Mouse (Mus musculus) midbrain, embryonic 15.5 days (tissue): ENCODE data around the gene Cep350. TPM values are rescaled to one million over a fixed set of nuclear protein-coding genes. Genes with fewer than 3 reads are reported as not detected.
"Not testable (repeated sequence)": the region's sequence is repeated elsewhere in the genome, so short reads cannot be mapped to it uniquely, and the experiment has no call there.

ENCODE experiments used
- ATAC-seq: fragments of 200-750 bp; cut with Nextera tagmentation; replicated peaks from 2 replicates; pipeline ENCODE4 v1.8.0; 2017; ENCODE audit warnings: moderate TSS enrichment
- H3K27ac ChIP-seq: fragments of 300-500 bp; sonication (generic); 2 replicates; pipeline ENCODE4 v1.5.1; 2015; ENCODE audit warnings: mild to moderate bottlenecking, inconsistent platforms
- H3K27me3 ChIP-seq: fragments of 300-500 bp; sonication (generic); replicated peaks from 2 replicates; pipeline ENCODE4 v1.6.1; 2015; ENCODE audit warnings: inconsistent platforms
- H3K36me3 ChIP-seq: fragments of 300-500 bp; sonication (generic); replicated peaks from 2 replicates; pipeline ENCODE4 v1.6.1; 2015; ENCODE audit warnings: inconsistent platforms
- H3K4me1 ChIP-seq: fragments of 300-500 bp; sonication (generic); 2 replicates; pipeline ENCODE4 v1.6.1; 2015; ENCODE audit warnings: inconsistent platforms
- H3K4me2 ChIP-seq: fragments of 300-500 bp; sonication (generic); 2 replicates; pipeline ENCODE4 v1.6.1; 2015; ENCODE audit warnings: inconsistent platforms, mild to moderate bottlenecking, moderate library complexity
- H3K4me3 ChIP-seq: fragments of 300-500 bp; sonication (generic); 2 replicates; pipeline ENCODE4 v1.5.1; 2015; ENCODE audit warnings: mild to moderate bottlenecking, inconsistent platforms
- H3K9ac ChIP-seq: fragments of 300-500 bp; sonication (generic); 2 replicates; pipeline ENCODE4 v1.6.1; 2015; ENCODE audit warnings: mild to moderate bottlenecking, inconsistent platforms
- H3K9me3 ChIP-seq: fragments of 300-500 bp; sonication (generic); 2 replicates; pipeline ENCODE4 v1.6.1; 2016; ENCODE audit warnings: inconsistent platforms
- WGBS: fragments of 180-500 bp; shearing (Covaris S2); methylation state at CpG from one replicate; pipeline ENCODE4 v1.1.7; 2015; ENCODE audit warnings: mixed read lengths; 5-methylcytosine and 5-hydroxymethylcytosine counted together
- polyA plus RNA-seq: library from polyadenylated mRNA; unstranded; fragments of >200 nt; fragmentation: Nextera tagmentation; extraction: Ambion mirVana; gene quantifications from 2 replicates; pipeline ENCODE4 v1.2.1, GENCODE M21; 2015

Cep350 gene
- polyA plus RNA-seq, 1 experiment from 2014 or later: 12.1 TPM

- H3K4me3 ChIP-seq: no peak overlapping the region
- H3K4me1 ChIP-seq: peaks cover 23% of the 10 kb centered on the region
- H3K9ac ChIP-seq: no peak overlapping the region
- no peaks in the 10 kb centered on the region for H3K36me3 ChIP-seq
- no peak overlapping the region for H3K4me2 ChIP-seq
- WGBS: 73% methylated on average over 2 of the region's 2 CpGs
- H3K9me3 ChIP-seq: no peaks in the 10 kb centered on the region
- no peak overlapping the region for H3K27ac ChIP-seq
- ATAC-seq: no peak
- no peaks in the 10 kb centered on the region for H3K27me3 ChIP-seq
These were observed 1.9 kb upstream of the Cep350 start for GRCm38 (mm10) chr1:155974931-155975330.

GRCm38 (mm10) chr1:155973719-155974379 is 794 bp upstream of the Cep350 start:
- Histone ChIP-seq H3K9me3 (no peaks in the 10 kb centered on the region), H3K27ac (peak overlapping the region; percentile 97), H3K9ac (peak overlapping the region; percentile 64), H3K36me3 (no peaks in the 10 kb centered on the region), H3K4me2 (peak overlapping the region; percentile 78), H3K27me3 (no peaks in the 10 kb centered on the region), H3K4me1 (peaks cover 26% of the 10 kb centered on the region), H3K4me3 (peak overlapping the region; percentile 95)
- peak; percentile 40 for ATAC-seq
- 6% methylated on average over 19 of the region's 19 CpGs for WGBS

- H3K4me3 ChIP-seq: peak overlapping the region; percentile 95
- H3K4me1 ChIP-seq: peaks cover 26% of the 10 kb centered on the region
- H3K27ac ChIP-seq: peak overlapping the region; percentile 97
- no peaks in the 10 kb centered on the region for H3K27me3 ChIP-seq
- peak overlapping the region; percentile 73 for H3K4me2 ChIP-seq
- peak overlapping the region; percentile 98 for H3K9ac ChIP-seq
- no peaks in the 10 kb centered on the region for H3K9me3 ChIP-seq
- WGBS: 2% methylated on average over 51 of the region's 51 CpGs
- ATAC-seq: peak; percentile 78
- no peaks in the 10 kb centered on the region for H3K36me3 ChIP-seq
These were observed 648 bp downstream of the Cep350 start for GRCm38 (mm10) chr1:155972146-155973067.

- no peaks in the 10 kb centered on the region for H3K27me3 ChIP-seq
- H3K4me3 ChIP-seq: no peak overlapping the region
- H3K4me2 ChIP-seq: no peak overlapping the region
- H3K4me1 ChIP-seq: no peaks in the 10 kb centered on the region
- no peak for ATAC-seq
- no peak overlapping the region for H3K9ac ChIP-seq
- H3K36me3 ChIP-seq: peaks cover 35% of the 10 kb centered on the region; the same call in 1 of the 2 replicates
- H3K27ac ChIP-seq: no peak overlapping the region
- H3K9me3 ChIP-seq: no peaks in the 10 kb centered on the region
- WGBS: 98% methylated on average over 2 of the region's 2 CpGs
These were observed 23.9 kb downstream of the Cep350 start for GRCm38 (mm10) chr1:155949170-155949569.

GRCm38 (mm10) chr1:155944361-155944760 is 28.7 kb downstream of the Cep350 start:
- Histone ChIP-seq H3K27me3 (no peaks in the 10 kb centered on the region), H3K4me1 (no peaks in the 10 kb centered on the region), H3K36me3 (peaks cover 24% of the 10 kb centered on the region), H3K4me3 (no peak overlapping the region), H3K9me3 (no peaks in the 10 kb centered on the region), H3K4me2 (no peak overlapping the region), H3K27ac (no peak overlapping the region), H3K9ac (no peak overlapping the region)
- ATAC-seq: no peak
- 93% methylated on average over 2 of the region's 2 CpGs for WGBS

- H3K27ac ChIP-seq: no peak overlapping the region
- no peak overlapping the region for H3K9ac ChIP-seq
- WGBS: 93% methylated on average over 2 of the region's 2 CpGs
- no peaks in the 10 kb centered on the region for H3K27me3 ChIP-seq
- no peak overlapping the region for H3K4me2 ChIP-seq
- no peaks in the 10 kb centered on the region for H3K4me1 ChIP-seq
- peaks cover 39% of the 10 kb centered on the region for H3K36me3 ChIP-seq
- no peak for ATAC-seq
- no peak overlapping the region for H3K4me3 ChIP-seq
- H3K9me3 ChIP-seq: no peaks in the 10 kb centered on the region
These were observed 35.6 kb downstream of the Cep350 start for GRCm38 (mm10) chr1:155937416-155937815.

- no peaks in the 10 kb centered on the region for H3K4me1 ChIP-seq
- no peak overlapping the region for H3K4me2 ChIP-seq
- no peaks in the 10 kb centered on the region for H3K9me3 ChIP-seq
- ATAC-seq: no peak
- no peak overlapping the region for H3K4me3 ChIP-seq
- no peaks in the 10 kb centered on the region for H3K27me3 ChIP-seq
- no peak overlapping the region for H3K27ac ChIP-seq
- 88% methylated on average over 2 of the region's 2 CpGs for WGBS
- H3K9ac ChIP-seq: no peak overlapping the region
- peaks cover 48% of the 10 kb centered on the region for H3K36me3 ChIP-seq
These were observed 38.4 kb downstream of the Cep350 start for GRCm38 (mm10) chr1:155934702-155935101.

- Histone ChIP-seq H3K36me3 (peaks cover 57% of the 10 kb centered on the region), H3K27me3 (no peaks in the 10 kb centered on the region), H3K27ac (no peak overlapping the region), H3K4me2 (no peak overlapping the region), H3K4me3 (no peak overlapping the region), H3K9ac (no peak overlapping the region), H3K4me1 (no peaks in the 10 kb centered on the region), H3K9me3 (no peaks in the 10 kb centered on the region)
- WGBS: 85% methylated on average over 3 of the region's 3 CpGs
- ATAC-seq: no peak
These were observed 69.5 kb downstream of the Cep350 start for GRCm38 (mm10) chr1:155903561-155903960.

- no peak for ATAC-seq
- Histone ChIP-seq H3K9ac (no peak overlapping the region), H3K36me3 (peaks cover 58% of the 10 kb centered on the region), H3K4me3 (no peak overlapping the region), H3K27ac (no peak overlapping the region), H3K9me3 (no peaks in the 10 kb centered on the region), H3K4me2 (no peak overlapping the region), H3K27me3 (no peaks in the 10 kb centered on the region), H3K4me1 (no peaks in the 10 kb centered on the region)
- 98% methylated on average over 8 of the region's 8 CpGs for WGBS
These were observed 71.7 kb downstream of the Cep350 start for GRCm38 (mm10) chr1:155901348-155901747.

GRCm38 (mm10) chr1:155894382-155894781 is 78.7 kb downstream of the Cep350 start:
- H3K36me3 ChIP-seq: peaks cover 47% of the 10 kb centered on the region
- ATAC-seq: no peak
- H3K27ac ChIP-seq: no peak overlapping the region

GRCm38 (mm10) chr1:155886846-155887245 is 86.2 kb downstream of the Cep350 start:
- WGBS: 82% methylated on average over 2 of the region's 2 CpGs
- Histone ChIP-seq H3K4me1 (no peaks in the 10 kb centered on the region), H3K4me2 (no peak overlapping the region), H3K4me3 (no peak overlapping the region), H3K9me3 (no peaks in the 10 kb centered on the region), H3K27ac (no peak overlapping the region), H3K9ac (no peak overlapping the region), H3K27me3 (no peaks in the 10 kb centered on the region), H3K36me3 (peaks cover 28% of the 10 kb centered on the region)
- no peak for ATAC-seq

More at GRCm38 (mm10) chr1:155894382-155894781, 78.7 kb downstream of the Cep350 start:
- Histone ChIP-seq H3K9ac (no peak overlapping the region), H3K4me2 (no peak overlapping the region), H3K4me3 (no peak overlapping the region), H3K9me3 (no peaks in the 10 kb centered on the region), H3K27me3 (no peaks in the 10 kb centered on the region), H3K4me1 (no peaks in the 10 kb centered on the region)
- 94% methylated on average over 10 of the region's 10 CpGs for WGBS

GRCm38 (mm10) chr1:155882646-155883231 is 90.3 kb downstream of the Cep350 start:
- peaks cover 21% of the 10 kb centered on the region for H3K36me3 ChIP-seq
- WGBS: 90% methylated on average over 3 of the region's 3 CpGs

More at GRCm38 (mm10) chr1:155882646-155883231, 90.3 kb downstream of the Cep350 start:
- not testable (repeated sequence) for H3K9ac ChIP-seq, H3K27ac ChIP-seq, H3K27me3 ChIP-seq, H3K4me3 ChIP-seq, H3K4me1 ChIP-seq, H3K4me2 ChIP-seq, H3K9me3 ChIP-seq, ATAC-seq
